Mouse (Mus musculus) bone marrow macrophage, adult 2 months (primary cell): ENCODE data around the gene Nipal3.

ENCODE experiments used
- CTCF ChIP-seq: IDR thresholded peaks from 2 replicates; pipeline ENCODE4 v1.5.1; 2012; ENCODE audit warnings: low read depth, mild to moderate bottlenecking, low read length, moderate library complexity
- POLR2A ChIP-seq: IDR thresholded peaks from 2 replicates; pipeline ENCODE4 v1.6.1; 2012; ENCODE audit warnings: mild to moderate bottlenecking, low read depth, low read length, borderline replicate concordance

DNA sequence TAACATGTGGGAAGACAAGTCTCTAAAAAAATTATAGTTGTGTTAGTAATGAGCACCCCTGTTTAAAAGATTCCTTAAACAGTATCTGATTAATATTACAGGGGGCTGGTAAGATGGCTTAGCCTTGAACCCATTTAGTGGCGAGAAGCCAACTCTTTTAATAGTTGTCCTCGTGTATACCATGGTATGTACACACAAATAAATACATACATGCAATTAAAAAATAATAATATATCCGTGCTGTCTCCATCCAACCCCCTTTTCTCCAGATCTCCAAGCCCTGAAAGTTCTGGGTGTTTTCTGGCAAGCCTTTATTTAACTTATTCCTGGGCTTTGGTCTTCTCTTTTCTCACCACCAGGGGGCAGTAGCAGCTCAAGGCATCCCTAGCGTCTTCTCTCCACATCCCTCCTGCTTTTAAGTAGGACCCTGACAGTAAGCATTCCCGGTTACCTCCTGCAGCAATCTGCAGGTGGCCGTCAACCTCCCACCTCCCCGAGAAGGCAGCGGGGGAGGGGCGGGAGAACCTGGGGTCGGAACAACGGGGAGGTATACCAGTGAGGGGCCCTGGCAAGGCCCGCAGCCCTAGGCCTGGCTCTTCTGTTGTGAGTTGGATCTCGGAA lies 13.7 kb upstream of the Nipal3 start:
- peak; percentile 86 for TF ChIP-seq CTCF
- no peak for TF ChIP-seq POLR2A
